Mouse (Mus musculus) kidney, embryonic 16.5 days (tissue): ENCODE results near the gene Ripply2. TPM values are rescaled to one million over a fixed set of nuclear protein-coding genes. Genes with fewer than 3 reads are reported as not detected.
"Not testable (repeated sequence)": the region's sequence is repeated elsewhere in the genome, so short reads cannot be mapped to it uniquely, and the experiment has no call there.

Experiments
- ATAC-seq: fragments of 200-750 bp; cut with Nextera tagmentation; 2 replicates; pipeline ENCODE4 v1.8.0; 2017; ENCODE audit warnings: moderate TSS enrichment; ENCODE audit not compliant: low FRiP score, low TSS enrichment
- H3K27ac ChIP-seq: fragments of 300-500 bp; sonication (generic); 2 replicates; pipeline ENCODE4 v1.5.1; 2014; ENCODE audit warnings: low read length
- H3K27me3 ChIP-seq: fragments of 300-500 bp; sonication (generic); 2 replicates; pipeline ENCODE4 v1.6.1; 2014; ENCODE audit warnings: low read length, control low read depth, mixed read lengths; ENCODE audit not compliant: insufficient read depth
- H3K36me3 ChIP-seq: fragments of 300-500 bp; sonication (generic); 2 replicates; pipeline ENCODE4 v1.6.1; 2014; ENCODE audit warnings: low read length, control low read depth, mixed read lengths; ENCODE audit not compliant: insufficient read depth
- H3K4me1 ChIP-seq: fragments of 300-500 bp; sonication (generic); 2 replicates; pipeline ENCODE4 v1.6.1; 2014; ENCODE audit warnings: low read length, control low read depth, mixed read lengths; ENCODE audit not compliant: insufficient read depth
- H3K4me2 ChIP-seq: fragments of 300-500 bp; sonication (generic); replicated peaks from 2 replicates; pipeline ENCODE4 v1.6.1; 2014; ENCODE audit warnings: low read depth, low read length
- H3K4me3 ChIP-seq: fragments of 300-500 bp; sonication (generic); 2 replicates; pipeline ENCODE4 v1.5.1; 2014; ENCODE audit warnings: mild to moderate bottlenecking, low read length
- H3K9ac ChIP-seq: fragments of 300-500 bp; sonication (generic); replicated peaks from 2 replicates; pipeline ENCODE4 v1.6.1; 2014; ENCODE audit warnings: low read length
- H3K9me3 ChIP-seq: fragments of 300-500 bp; sonication (generic); 2 replicates; pipeline ENCODE4 v1.6.1; 2016; ENCODE audit warnings: low read length, control low read depth
- WGBS: fragments of 180-500 bp; shearing (Covaris S2); extraction: QIAGEN DNeasy Blood & Tissue Kit; methylation state at CpG from one replicate; pipeline ENCODE4 v1.1.7; 2014; 5-methylcytosine and 5-hydroxymethylcytosine counted together
- polyA plus RNA-seq: library from polyadenylated mRNA; unstranded; fragments of >200 nt; fragmentation: Nextera tagmentation; extraction: Ambion mirVana; gene quantifications from 2 replicates; pipeline ENCODE4 v1.2.1, GENCODE M21; 2015

The Ripply2 gene
- 0.90 and 2.1 TPM in 2 replicates for polyA plus RNA-seq

- Histone ChIP-seq H3K4me1 (no peaks in the 10 kb centered on the region), H3K4me3 (peak within 1 kb of the TSS; percentile 55), H3K36me3 (no peaks in the 10 kb centered on the region), H3K9me3 (no peaks in the 10 kb centered on the region), H3K9ac (peak within 1 kb of the TSS; percentile 53; the same call in 1 of the 2 replicates), H3K27me3 (peaks cover 33% of the 10 kb centered on the region), H3K4me2 (peak within 1 kb of the TSS; percentile 86), H3K27ac (no peak within 1 kb of the TSS)
- peak; percentile 70; the same call in 1 of the 2 replicates for ATAC-seq
- WGBS = under 1% methylated on average over 71 of the region's 71 CpGs
These were observed at the start of gene Ripply2 for GRCm38 (mm10) chr9:87015288-87015937. Gene Ripply2, plus strand, starts transcription at chr9:87015537.

GRCm38 (mm10) chr9:86972471-86972870 is 42.9 kb upstream of the Ripply2 start:
- H3K27me3 ChIP-seq, H3K9me3 ChIP-seq, ATAC-seq, H3K36me3 ChIP-seq, H3K4me3 ChIP-seq, H3K4me2 ChIP-seq, H3K27ac ChIP-seq, H3K9ac ChIP-seq, H3K4me1 ChIP-seq: not testable (repeated sequence)

DNA sequence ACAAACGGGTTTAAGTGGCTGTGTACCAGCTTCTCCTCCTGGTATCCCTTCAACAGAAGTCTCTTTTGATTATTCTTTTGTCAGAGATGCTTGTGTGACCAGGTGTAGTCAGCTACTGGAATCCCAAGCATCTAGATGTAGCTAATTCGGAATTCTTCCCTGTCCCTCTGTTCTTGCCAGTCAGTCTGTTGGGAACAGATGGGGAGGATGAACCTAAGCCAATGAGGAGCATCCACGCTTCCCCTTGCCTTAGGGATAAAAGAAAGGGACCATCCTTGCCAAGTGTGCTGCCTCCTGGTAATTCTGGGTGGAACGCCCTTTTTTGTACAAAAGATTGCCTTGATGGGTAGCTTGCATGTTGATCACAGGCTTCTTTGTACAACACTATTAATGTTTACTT is 41.8 kb upstream of the Ripply2 start:
- no peak for ATAC-seq
- H3K9me3 ChIP-seq = no peaks in the 10 kb centered on the region
- 82% methylated on average over 4 of the region's 4 CpGs for WGBS

GRCm38 (mm10) chr9:86976896-86977295 is 38.4 kb upstream of the Ripply2 start:
- WGBS = 75% methylated on average over 4 of the region's 4 CpGs
- no peak for ATAC-seq
- Histone ChIP-seq H3K9me3 (no peaks in the 10 kb centered on the region), H3K4me3 (no peak overlapping the region), H3K36me3 (no peaks in the 10 kb centered on the region), H3K4me2 (no peak overlapping the region), H3K4me1 (no peaks in the 10 kb centered on the region), H3K27ac (no peak overlapping the region), H3K27me3 (no peaks in the 10 kb centered on the region), H3K9ac (no peak overlapping the region)

More for the DNA sequence above, 41.8 kb upstream of the Ripply2 start:
- Histone ChIP-seq H3K4me2 (no peak overlapping the region), H3K4me1 (no peaks in the 10 kb centered on the region), H3K27me3 (no peaks in the 10 kb centered on the region), H3K27ac (no peak overlapping the region), H3K9ac (no peak overlapping the region), H3K36me3 (no peaks in the 10 kb centered on the region), H3K4me3 (no peak overlapping the region)

GRCm38 (mm10) chr9:86978257-86978907 is 37.0 kb upstream of the Ripply2 start:
- Histone ChIP-seq H3K4me2 (no peak overlapping the region), H3K9me3 (no peaks in the 10 kb centered on the region), H3K27me3 (no peaks in the 10 kb centered on the region), H3K9ac (no peak overlapping the region), H3K4me1 (no peaks in the 10 kb centered on the region), H3K36me3 (no peaks in the 10 kb centered on the region), H3K27ac (no peak overlapping the region), H3K4me3 (no peak overlapping the region)
- ATAC-seq = no peak
- 57% methylated on average over 7 of the region's 7 CpGs for WGBS

- no peak for ATAC-seq
- no peaks in the 10 kb centered on the region for H3K27me3 ChIP-seq
- H3K4me1 ChIP-seq = no peaks in the 10 kb centered on the region
These were observed 35.3 kb upstream of the Ripply2 start for GRCm38 (mm10) chr9:86980048-86980447.

DNA sequence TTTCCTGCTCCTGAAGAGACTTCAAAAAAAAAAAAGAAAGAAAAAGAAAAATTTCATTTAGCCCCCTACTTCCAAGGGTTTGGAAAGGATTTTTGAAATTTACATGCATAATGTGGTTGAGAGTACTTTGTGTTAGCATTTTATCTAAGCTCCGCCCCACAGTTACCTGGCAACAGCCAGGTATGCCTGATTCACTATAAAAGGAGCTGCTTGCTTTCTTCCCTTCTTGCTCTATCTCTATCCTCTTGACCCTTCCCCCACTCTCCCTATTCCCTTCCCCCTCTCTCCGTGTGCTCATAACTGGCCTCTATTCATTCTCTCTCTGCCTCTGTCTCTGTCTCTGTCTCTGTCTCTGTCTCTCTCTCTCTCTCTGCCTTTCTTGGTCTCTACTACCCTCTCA is 34.4 kb upstream of the Ripply2 start:
- H3K36me3 ChIP-seq = no peaks in the 10 kb centered on the region
- H3K4me1 ChIP-seq = no peaks in the 10 kb centered on the region
- H3K9me3 ChIP-seq = no peaks in the 10 kb centered on the region
- H3K4me2 ChIP-seq = no peak overlapping the region
- no peaks in the 10 kb centered on the region for H3K27me3 ChIP-seq
- no peak overlapping the region for H3K9ac ChIP-seq
- H3K4me3 ChIP-seq = no peak overlapping the region
- WGBS = 74% methylated on average over 2 of the region's 2 CpGs
- no peak overlapping the region for H3K27ac ChIP-seq
- ATAC-seq = no peak

More at GRCm38 (mm10) chr9:86980048-86980447, 35.3 kb upstream of the Ripply2 start:
- H3K4me2 ChIP-seq = no peak overlapping the region
- H3K4me3 ChIP-seq = no peak overlapping the region
- no peak overlapping the region for H3K9ac ChIP-seq
- H3K9me3 ChIP-seq = no peaks in the 10 kb centered on the region
- H3K27ac ChIP-seq = no peak overlapping the region
- H3K36me3 ChIP-seq = no peaks in the 10 kb centered on the region

- no peak overlapping the region for H3K4me3 ChIP-seq
- H3K9me3 ChIP-seq = no peaks in the 10 kb centered on the region
- no peak overlapping the region for H3K27ac ChIP-seq
- no peak overlapping the region for H3K4me2 ChIP-seq
- H3K4me1 ChIP-seq = no peaks in the 10 kb centered on the region
- 23% methylated on average over 10 of the region's 10 CpGs for WGBS
- no peak overlapping the region for H3K9ac ChIP-seq
- no peaks in the 10 kb centered on the region for H3K36me3 ChIP-seq
- no peaks in the 10 kb centered on the region for H3K27me3 ChIP-seq
- ATAC-seq = no peak
These were observed 33.8 kb upstream of the Ripply2 start for GRCm38 (mm10) chr9:86981551-86981950.

- no peaks in the 10 kb centered on the region for H3K36me3 ChIP-seq
- peak overlapping the region; percentile 9; the same call in 1 of the 2 replicates for H3K27ac ChIP-seq
- H3K4me2 ChIP-seq = no peak overlapping the region
- H3K27me3 ChIP-seq = no peaks in the 10 kb centered on the region
- no peak overlapping the region for H3K4me3 ChIP-seq
- peak; percentile 72; the same call in 1 of the 2 replicates for ATAC-seq
- no peaks in the 10 kb centered on the region for H3K9me3 ChIP-seq
- no peaks in the 10 kb centered on the region for H3K4me1 ChIP-seq
- H3K9ac ChIP-seq = no peak overlapping the region
- WGBS = 16% methylated on average over 3 of the region's 3 CpGs
These were observed 30.8 kb upstream of the Ripply2 start for GRCm38 (mm10) chr9:86984583-86984982.

DNA sequence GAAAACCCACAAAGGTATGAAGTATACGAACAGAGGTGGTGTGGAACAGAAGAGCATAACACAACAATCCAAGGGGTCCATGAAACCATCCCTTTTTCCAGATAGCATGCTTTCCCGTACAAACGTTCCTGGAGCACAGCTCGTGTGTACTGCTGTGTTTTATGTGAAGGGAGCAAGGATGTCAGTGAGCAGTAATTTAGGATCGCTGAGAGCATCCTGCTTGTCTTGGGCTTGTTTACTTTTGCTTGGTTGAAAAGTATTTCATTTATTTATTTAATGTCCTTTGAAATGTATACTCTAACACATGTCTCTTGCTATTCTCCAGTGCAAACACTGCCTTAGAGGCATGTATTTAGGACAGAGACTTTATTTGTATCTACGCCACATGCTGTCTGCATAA is 30.2 kb upstream of the Ripply2 start:
- Histone ChIP-seq H3K27me3 (no peaks in the 10 kb centered on the region), H3K9me3 (no peaks in the 10 kb centered on the region), H3K36me3 (no peaks in the 10 kb centered on the region), H3K27ac (peak overlapping the region; percentile 9; the same call in 1 of the 2 replicates), H3K4me1 (no peaks in the 10 kb centered on the region), H3K9ac (no peak overlapping the region), H3K4me2 (no peak overlapping the region), H3K4me3 (no peak overlapping the region)
- 24% methylated on average over 6 of the region's 6 CpGs for WGBS
- ATAC-seq = peak; percentile 26; the same call in 1 of the 2 replicates
